Mouse (Mus musculus) limb, embryonic 14.5 days (tissue): ENCODE data around the gene Dbp. TPM values are rescaled to one million over a fixed set of nuclear protein-coding genes. Genes with fewer than 3 reads are reported as not detected.

ENCODE experiments used
- ATAC-seq: fragments of 200-750 bp; cut with Nextera tagmentation; 2 replicates; pipeline ENCODE4 v1.8.0; 2017; ENCODE audit warnings: low read depth, moderate number of reproducible peaks, moderate TSS enrichment; ENCODE audit not compliant: low FRiP score
- DNase-seq: peaks from one replicate; pipeline ENCODE4 v3.0.0-alpha.2; 2015; ENCODE audit warnings: low spot score
- H3K27ac ChIP-seq: fragments of 300-500 bp; sonication (generic); replicated peaks from 2 replicates; pipeline ENCODE4 v1.5.1; 2014; ENCODE audit warnings: low read depth, mild to moderate bottlenecking, low read length, moderate library complexity, mixed read lengths
- H3K27me3 ChIP-seq: fragments of 300-500 bp; sonication (generic); 2 replicates; pipeline ENCODE4 v1.6.1; 2014; ENCODE audit warnings: low read length, mixed read lengths; ENCODE audit not compliant: control insufficient read depth, insufficient read depth
- H3K36me3 ChIP-seq: fragments of 300-500 bp; sonication (generic); 2 replicates; pipeline ENCODE4 v1.6.1; 2014; ENCODE audit warnings: mild to moderate bottlenecking, low read length, moderate library complexity, mixed read lengths; ENCODE audit not compliant: control insufficient read depth, insufficient read depth
- H3K4me1 ChIP-seq: fragments of 300-500 bp; sonication (generic); 2 replicates; pipeline ENCODE4 v1.6.1; 2014; ENCODE audit warnings: antibody characterized with exemption, low read length, mixed read lengths; ENCODE audit not compliant: control insufficient read depth, insufficient read depth
- H3K4me2 ChIP-seq: fragments of 300-500 bp; sonication (generic); replicated peaks from 2 replicates; pipeline ENCODE4 v1.6.1; 2014; ENCODE audit warnings: low read depth, mild to moderate bottlenecking, low read length, moderate library complexity; ENCODE audit not compliant: severe bottlenecking
- H3K4me3 ChIP-seq: fragments of 300-500 bp; sonication (generic); replicated peaks from 2 replicates; pipeline ENCODE4 v1.5.1; 2014; ENCODE audit warnings: low read length
- H3K9ac ChIP-seq: fragments of 300-500 bp; sonication (generic); 2 replicates; pipeline ENCODE4 v1.6.1; 2014; ENCODE audit warnings: mild to moderate bottlenecking, low read depth, low read length, moderate library complexity; ENCODE audit not compliant: severe bottlenecking
- H3K9me3 ChIP-seq: fragments of 300-500 bp; sonication (generic); 2 replicates; pipeline ENCODE4 v1.6.1; 2016; ENCODE audit warnings: low read length; ENCODE audit not compliant: control insufficient read depth
- POLR2A ChIP-seq: fragments of 200-500 bp; IDR thresholded peaks from 2 replicates; pipeline ENCODE4 v1.8.0; 2012; ENCODE audit warnings: inconsistent platforms, mild to moderate bottlenecking, moderate library complexity, borderline replicate concordance; ENCODE audit not compliant: insufficient read depth, insufficient read length; ENCODE audit errors: extremely low read depth
- WGBS: fragments of 180-500 bp; shearing (Covaris S2); extraction: QIAGEN DNeasy Blood & Tissue Kit; methylation state at CpG from one replicate; pipeline ENCODE4 v1.1.7; 2014; 5-methylcytosine and 5-hydroxymethylcytosine counted together
- polyA plus RNA-seq, 2 experiments: library from polyadenylated mRNA; depleted of rRNA in 1 of 2; stranded (reverse) in 1 of 2; unstranded in 1 of 2; fragments of >200 nt; fragmentation: Nextera tagmentation in 1 of 2; extraction: Ambion mirVana in 1 of 2; gene quantifications; 2 replicates each; pipeline versions ENCODE4 v1.2.1 to v1.2.3; 2012 to 2014

Dbp gene
- polyA plus RNA-seq, 2 experiments: 7.0 to 15.1 TPM

GRCm38 (mm10) chr7:45681046-45681736 lies 23.7 kb upstream of the Dbp start:
- Histone ChIP-seq H3K4me2 (no peak overlapping the region), H3K9ac (no peak overlapping the region), H3K9me3 (no peaks in the 10 kb centered on the region), H3K27ac (no peak overlapping the region), H3K36me3 (no peaks in the 10 kb centered on the region), H3K27me3 (no peaks in the 10 kb centered on the region), H3K4me3 (no peak overlapping the region), H3K4me1 (peaks cover 4% of the 10 kb centered on the region; the same call in 1 of the 2 replicates)
- TF ChIP-seq POLR2A: no peak
- no peak for DNase-seq
- WGBS: 84% methylated on average over 8 of the region's 8 CpGs
- no peak for ATAC-seq

- H3K9me3 ChIP-seq: no peaks in the 10 kb centered on the region
- TF ChIP-seq POLR2A: peak; percentile 41; the same call in 1 of the 2 replicates
- 33% methylated on average over 14 of the region's 14 CpGs for WGBS
- ATAC-seq: peak; percentile 86
- no peak overlapping the region for H3K4me3 ChIP-seq
- no peaks in the 10 kb centered on the region for H3K27me3 ChIP-seq
- H3K9ac ChIP-seq: 0 out of 2 replicates have a peak overlapping the region, but pooled peaks have one; percentile 12
- H3K4me2 ChIP-seq: peak overlapping the region; percentile 18; the same call in 1 of the 2 replicates
- no peaks in the 10 kb centered on the region for H3K36me3 ChIP-seq
- DNase-seq: peak; percentile 88
- peaks cover 4% of the 10 kb centered on the region; the same call in 1 of the 2 replicates for H3K4me1 ChIP-seq
- no peak overlapping the region for H3K27ac ChIP-seq
Measured at GRCm38 (mm10) chr7:45682144-45683126, 22.5 kb upstream of the Dbp start.

- no peak for DNase-seq
- no peak within 1 kb of the TSS for H3K4me3 ChIP-seq
Measured at GRCm38 (mm10) chr7:45683396-45684050, 21.4 kb upstream of the Dbp start, which contains the start of gene Ntn5. Gene Ntn5, plus strand, starts transcription at chr7:45684022.

GRCm38 (mm10) chr7:45685811-45686210 lies 19.1 kb upstream of the Dbp start:
- Histone ChIP-seq H3K27ac (no peak overlapping the region), H3K36me3 (no peaks in the 10 kb centered on the region), H3K4me3 (no peak overlapping the region), H3K9ac (no peak overlapping the region), H3K4me2 (no peak overlapping the region), H3K4me1 (peaks cover 4% of the 10 kb centered on the region; the same call in 1 of the 2 replicates), H3K9me3 (no peaks in the 10 kb centered on the region), H3K27me3 (no peaks in the 10 kb centered on the region)
- no peak for DNase-seq
- WGBS: 35% methylated on average over 10 of the region's 10 CpGs
- no peak for TF ChIP-seq POLR2A
- no peak for ATAC-seq

More at GRCm38 (mm10) chr7:45683396-45684050, 21.4 kb upstream of the Dbp start, which contains the start of gene Ntn5:
- H3K27me3 ChIP-seq: no peaks in the 10 kb centered on the region
- no peaks in the 10 kb centered on the region for H3K36me3 ChIP-seq
- WGBS: 68% methylated on average over 7 of the region's 7 CpGs
- peaks cover 4% of the 10 kb centered on the region; the same call in 1 of the 2 replicates for H3K4me1 ChIP-seq
- peak within 1 kb of the TSS; percentile 16; the same call in 1 of the 2 replicates for H3K9ac ChIP-seq
- no peak for TF ChIP-seq POLR2A
- no peak within 1 kb of the TSS for H3K27ac ChIP-seq
- ATAC-seq: no peak
- H3K9me3 ChIP-seq: no peaks in the 10 kb centered on the region
- no peak within 1 kb of the TSS for H3K4me2 ChIP-seq
